Mouse (Mus musculus): ENCODE data around the gene Cog4.

GRCm38 (mm10) chr8:110828511-110828910 lies 17.9 kb upstream of the Cog4 start:
- no peak for TF ChIP-seq EP300 (IDR thresholded peaks at IDR 0.05; ENCODE audit: low read length)
- TF ChIP-seq CTCF (conservative IDR thresholded peaks at IDR 0.05 in 1 of 2, IDR thresholded peaks at IDR 0.05 in 1 of 2; ENCODE audit: low read depth in 2 of 2, low read length in 2 of 2): no peak
- TF ChIP-seq POLR2A (IDR thresholded peaks at IDR 0.05; ENCODE audit: low read depth, low read length): no peak
- TF ChIP-seq E2F4 (IDR thresholded peaks at IDR 0.05; ENCODE audit: insufficient replicate concordance, low read depth, low read length): no peak
